Mouse (Mus musculus) stomach, postnatal 0 days (tissue): Measurements from ENCODE around the gene Akr1b7.

Source experiments
- CTCF ChIP-seq: IDR thresholded peaks from 2 replicates; pipeline ENCODE4 v1.5.1; 2016; ENCODE audit warnings: antibody characterized with exemption, low read depth, mild to moderate bottlenecking, moderate library complexity
- EP300 ChIP-seq: optimal IDR thresholded peaks from 2 replicates; pipeline ENCODE3; 2016; ENCODE audit warnings: antibody characterized with exemption

DNA sequence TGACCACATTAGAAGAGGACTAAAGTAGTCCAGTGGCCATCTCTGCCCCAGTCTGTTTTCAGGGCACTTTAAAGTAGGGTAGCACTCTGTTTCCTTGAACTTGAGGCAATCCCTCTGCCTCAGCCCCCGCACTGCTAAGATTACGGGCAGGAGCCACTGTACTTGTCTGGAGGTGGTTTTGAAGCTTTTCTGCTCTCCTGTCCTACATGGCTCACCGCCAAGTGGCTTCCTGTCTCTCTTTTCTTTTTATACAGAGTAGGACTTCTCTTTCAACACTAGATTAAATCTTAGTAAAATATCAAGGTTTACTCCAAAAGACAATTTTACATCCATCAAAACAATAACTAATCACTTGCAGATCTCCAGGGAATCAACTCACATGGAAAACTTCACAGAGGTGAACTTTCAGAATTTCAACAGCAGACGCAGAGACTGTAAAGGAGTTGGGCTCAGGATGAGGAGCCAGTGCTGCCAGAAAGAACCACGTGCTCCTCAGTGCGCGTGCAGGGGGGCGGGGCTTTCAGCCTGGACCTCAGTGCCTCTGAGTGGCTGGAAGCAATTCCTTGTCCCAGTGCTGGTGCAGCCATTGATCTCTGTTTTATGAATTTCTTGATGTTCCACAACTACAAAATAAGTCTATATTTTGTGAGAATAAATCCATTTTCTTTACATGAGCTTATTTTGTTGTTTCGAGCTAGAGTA lies 29.6 kb downstream of the Akr1b7 start:
- no peak for TF ChIP-seq EP300
- TF ChIP-seq CTCF = no peak
